Mouse (Mus musculus) megakaryocyte, embryonic 14.5 days (primary cell): ENCODE data around the gene Amy2a3.
"Not testable (repeated sequence)": the region's sequence is repeated elsewhere in the genome, so short reads cannot be mapped to it uniquely, and the experiment has no call there.

Experiments
- FLI1 ChIP-seq: IDR thresholded peaks from 2 replicates; pipeline ENCODE4 v1.6.1; 2012; ENCODE audit warnings: low read length, inconsistent platforms, mixed read lengths
- GATA1 ChIP-seq: IDR thresholded peaks from 3 replicates; pipeline ENCODE4 v1.6.1; 2012; ENCODE audit warnings: mixed read lengths, low read length, inconsistent platforms, borderline replicate concordance

DNA sequence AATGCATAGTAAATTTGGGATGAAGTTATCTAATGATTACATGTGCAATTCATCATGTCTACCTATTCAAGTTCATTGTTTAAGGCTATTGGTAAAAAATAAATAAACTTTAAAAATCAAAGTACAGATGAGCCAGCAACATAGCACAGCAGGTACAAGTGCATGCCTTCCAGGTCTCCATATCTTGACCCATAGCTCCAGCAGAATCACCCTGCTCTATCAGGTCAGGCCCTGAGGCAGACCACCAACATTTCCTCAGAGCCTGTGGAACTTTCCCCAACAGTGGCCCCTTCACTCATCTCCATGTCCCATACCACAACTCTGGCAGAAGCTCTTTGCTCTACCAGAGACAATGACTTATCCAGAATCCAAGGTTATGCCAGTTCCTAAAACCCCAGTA, 21.6 kb upstream of the Amy2a3 start:
- not testable (repeated sequence) for TF ChIP-seq GATA1, FLI1
